Mouse (Mus musculus) lung, embryonic 14.5 days (tissue): ENCODE measurements around the gene Fgfr2. TPM values are rescaled to one million over a fixed set of nuclear protein-coding genes. Genes with fewer than 3 reads are reported as not detected.
A peak's percentile ranks its signal among the peaks of the same experiment; 100 is the strongest.

Experiments used
- ATAC-seq: fragments of 200-750 bp; cut with Nextera tagmentation; 2 replicates; pipeline ENCODE4 v1.8.0; 2017; ENCODE audit warnings: mild to moderate bottlenecking, moderate TSS enrichment, moderate library complexity; ENCODE audit not compliant: insufficient read depth
- DNase-seq: peaks from one replicate; pipeline ENCODE4 v3.0.0-alpha.2; 2015
- H3K27ac ChIP-seq: fragments of 300-500 bp; sonication (generic); 2 replicates; pipeline ENCODE4 v1.5.1; 2014; ENCODE audit warnings: low read depth, mild to moderate bottlenecking, moderate library complexity
- H3K27me3 ChIP-seq: fragments of 300-500 bp; sonication (generic); 2 replicates; pipeline ENCODE4 v1.6.1; 2014; ENCODE audit warnings: low read length, control low read depth; ENCODE audit not compliant: insufficient read depth
- H3K36me3 ChIP-seq: fragments of 300-500 bp; sonication (generic); 2 replicates; pipeline ENCODE4 v1.6.1; 2014; ENCODE audit warnings: control low read depth; ENCODE audit not compliant: insufficient read depth
- H3K4me1 ChIP-seq: fragments of 300-500 bp; sonication (generic); 2 replicates; pipeline ENCODE4 v1.6.1; 2014; ENCODE audit warnings: antibody characterized with exemption, control low read depth; ENCODE audit not compliant: insufficient read depth
- H3K4me2 ChIP-seq: fragments of 300-500 bp; sonication (generic); 2 replicates; pipeline ENCODE4 v1.6.1; 2014; ENCODE audit warnings: mild to moderate bottlenecking
- H3K4me3 ChIP-seq: fragments of 300-500 bp; sonication (generic); 2 replicates; pipeline ENCODE4 v1.5.1; 2014; ENCODE audit warnings: low read depth, low read length
- H3K9ac ChIP-seq: fragments of 300-500 bp; sonication (generic); 2 replicates; pipeline ENCODE4 v1.6.1; 2014
- H3K9me3 ChIP-seq: fragments of 300-500 bp; sonication (generic); 2 replicates; pipeline ENCODE4 v1.6.1; 2016; ENCODE audit warnings: low read depth, low read length, control low read depth
- CTCF ChIP-seq: IDR thresholded peaks from 2 replicates; pipeline ENCODE4 v1.5.1; 2016; ENCODE audit warnings: antibody characterized with exemption, low read depth
- WGBS: fragments of 180-500 bp; shearing (Covaris S2); extraction: QIAGEN DNeasy Blood & Tissue Kit; methylation state at CpG from one replicate; pipeline ENCODE4 v1.1.7; 2014; 5-methylcytosine and 5-hydroxymethylcytosine counted together
- polyA plus RNA-seq: library from polyadenylated mRNA; unstranded; fragments of >200 nt; fragmentation: Nextera tagmentation; extraction: Ambion mirVana; gene quantifications from 2 replicates; pipeline ENCODE4 v1.2.1, GENCODE M21; 2014

Fgfr2 gene
- polyA plus RNA-seq, 1 experiment from 2014 or later, result 179 TPM

DNA sequence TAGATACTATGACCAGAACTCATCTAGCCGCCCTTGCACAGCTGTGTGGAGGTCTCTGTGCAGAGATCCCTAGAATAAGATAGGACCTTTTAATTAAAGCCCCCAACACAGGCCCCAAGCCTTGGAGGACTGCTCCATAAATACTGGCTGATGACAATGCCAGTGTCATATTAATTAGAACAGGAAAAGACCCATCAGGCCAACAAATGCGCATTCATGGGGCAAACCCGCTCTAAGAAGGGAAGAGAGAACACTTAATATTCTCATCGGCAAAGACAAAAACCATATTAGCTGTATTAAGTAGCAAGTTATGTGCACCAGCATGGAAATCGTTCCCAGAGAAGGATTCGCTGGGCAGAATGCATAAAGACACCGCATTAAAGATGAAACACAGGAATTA, 1521.0 kb downstream of the Fgfr2 start:
- no peak overlapping the region for H3K4me2 ChIP-seq
- no peak for ATAC-seq
- H3K9me3 ChIP-seq, result no peaks in the 10 kb centered on the region
- no peak for TF ChIP-seq CTCF
- DNase-seq, result no peak
- no peaks in the 10 kb centered on the region for H3K36me3 ChIP-seq
- H3K27me3 ChIP-seq, result no peaks in the 10 kb centered on the region
- no peak overlapping the region for H3K27ac ChIP-seq
- H3K4me3 ChIP-seq, result no peak overlapping the region
- WGBS, result 77% methylated on average over 7 of the region's 7 CpGs
- no peak overlapping the region for H3K9ac ChIP-seq
- H3K4me1 ChIP-seq, result peaks cover 6% of the 10 kb centered on the region; the same call in 1 of the 2 replicates

- WGBS, result 5% methylated on average over 5 of the region's 5 CpGs
- Histone ChIP-seq H3K27ac (no peak overlapping the region), H3K27me3 (no peaks in the 10 kb centered on the region), H3K9me3 (no peaks in the 10 kb centered on the region), H3K36me3 (no peaks in the 10 kb centered on the region), H3K4me2 (0 out of 2 replicates have a peak overlapping the region, but pooled peaks have one; percentile 20), H3K4me1 (peaks cover 6% of the 10 kb centered on the region; the same call in 1 of the 2 replicates), H3K9ac (no peak overlapping the region; the same call in 1 of the 2 replicates), H3K4me3 (no peak overlapping the region)
- TF ChIP-seq CTCF, result peak; percentile 54
- no peak for ATAC-seq
- peak; percentile 68 for DNase-seq
These were observed 1524.7 kb downstream of the Fgfr2 start for GRCm38 (mm10) chr7:131598483-131598824.

DNA sequence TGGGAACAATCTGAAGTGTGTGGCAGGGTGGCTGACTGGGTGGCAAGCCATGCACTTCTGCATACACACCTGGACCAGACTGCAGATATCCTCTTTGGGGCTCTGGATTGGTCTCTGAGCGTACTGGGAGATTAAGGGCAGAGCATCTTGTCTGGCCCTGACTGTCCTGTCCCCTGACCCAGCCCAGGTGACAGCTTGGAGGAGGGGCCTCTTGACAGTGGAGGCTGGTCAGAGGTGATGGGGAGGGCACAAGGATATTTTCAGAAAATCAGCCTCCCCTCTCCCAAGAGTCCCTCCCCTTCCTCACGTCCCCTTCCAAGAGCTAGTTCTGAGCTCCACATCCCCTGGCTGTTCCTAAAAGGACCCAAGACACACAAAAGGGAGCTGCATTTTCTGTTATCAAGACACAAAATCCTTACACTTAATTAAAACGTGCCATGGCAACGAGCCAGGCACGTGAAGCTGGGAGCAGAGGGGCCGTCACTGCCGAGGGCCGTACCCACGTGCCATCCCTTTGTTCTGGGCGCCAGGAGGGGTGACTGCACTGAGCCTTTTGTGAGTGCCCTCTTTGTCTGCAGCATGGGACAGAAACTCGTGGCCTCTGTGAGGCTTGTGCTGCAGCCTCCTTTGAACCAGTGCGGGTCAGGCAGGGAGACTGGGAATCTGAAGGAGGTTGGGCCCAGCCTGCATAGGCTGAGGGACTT, 1525.2 kb downstream of the Fgfr2 start:
- peak; percentile 62; the same call in 1 of the 2 replicates for ATAC-seq
- H3K27ac ChIP-seq, result no peak overlapping the region
- WGBS, result 12% methylated on average over 12 of the region's 12 CpGs
- H3K4me2 ChIP-seq, result 0 out of 2 replicates have a peak overlapping the region, but pooled peaks have one; percentile 20
- no peak overlapping the region for H3K4me3 ChIP-seq
- no peak for TF ChIP-seq CTCF
- no peak overlapping the region; the same call in 1 of the 2 replicates for H3K9ac ChIP-seq
- no peaks in the 10 kb centered on the region for H3K27me3 ChIP-seq
- peaks cover 6% of the 10 kb centered on the region; the same call in 1 of the 2 replicates for H3K4me1 ChIP-seq
- H3K9me3 ChIP-seq, result no peaks in the 10 kb centered on the region
- no peaks in the 10 kb centered on the region for H3K36me3 ChIP-seq
- DNase-seq, result peak; percentile 34

GRCm38 (mm10) chr7:131585551-131585950, 1537.6 kb downstream of the Fgfr2 start:
- no peak for TF ChIP-seq CTCF
- WGBS, result 89% methylated on average over 5 of the region's 5 CpGs
- no peaks in the 10 kb centered on the region for H3K9me3 ChIP-seq
- H3K4me3 ChIP-seq, result no peak overlapping the region
- no peak overlapping the region for H3K27ac ChIP-seq
- no peak overlapping the region for H3K9ac ChIP-seq
- no peaks in the 10 kb centered on the region for H3K4me1 ChIP-seq
- ATAC-seq (no peak), DNase-seq (no peak)
- no peaks in the 10 kb centered on the region for H3K36me3 ChIP-seq
- no peaks in the 10 kb centered on the region for H3K27me3 ChIP-seq
- no peak overlapping the region for H3K4me2 ChIP-seq

DNA sequence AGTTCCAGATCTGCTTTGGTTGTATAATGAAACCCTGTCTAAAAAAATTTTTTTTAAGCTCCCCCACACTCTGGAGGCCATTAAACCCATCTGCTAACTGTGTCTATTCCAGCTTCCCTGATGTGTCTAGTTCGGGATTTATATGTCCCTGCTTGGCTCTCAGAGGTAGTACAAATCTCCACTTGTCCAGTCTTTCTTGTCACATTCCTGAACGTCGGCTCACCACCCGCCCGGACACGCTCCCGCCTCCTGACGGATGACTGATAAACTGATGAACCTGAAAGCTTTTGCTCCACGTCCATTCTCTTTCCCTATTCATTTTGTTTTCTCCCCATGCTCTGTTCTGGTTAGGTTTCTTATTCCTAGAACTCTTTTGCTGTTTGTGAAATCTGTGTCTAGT, 1541.0 kb downstream of the Fgfr2 start:
- 17% methylated on average over 9 of the region's 9 CpGs for WGBS
- H3K27ac ChIP-seq, result no peak overlapping the region
- no peak overlapping the region for H3K9ac ChIP-seq
- H3K27me3 ChIP-seq, result no peaks in the 10 kb centered on the region
- H3K36me3 ChIP-seq, result no peaks in the 10 kb centered on the region
- H3K4me2 ChIP-seq, result no peak overlapping the region
- H3K4me1 ChIP-seq, result no peaks in the 10 kb centered on the region
- H3K9me3 ChIP-seq, result no peaks in the 10 kb centered on the region
- no peak overlapping the region for H3K4me3 ChIP-seq
- DNase-seq (no peak), ATAC-seq (no peak)
- TF ChIP-seq CTCF, result no peak

DNA sequence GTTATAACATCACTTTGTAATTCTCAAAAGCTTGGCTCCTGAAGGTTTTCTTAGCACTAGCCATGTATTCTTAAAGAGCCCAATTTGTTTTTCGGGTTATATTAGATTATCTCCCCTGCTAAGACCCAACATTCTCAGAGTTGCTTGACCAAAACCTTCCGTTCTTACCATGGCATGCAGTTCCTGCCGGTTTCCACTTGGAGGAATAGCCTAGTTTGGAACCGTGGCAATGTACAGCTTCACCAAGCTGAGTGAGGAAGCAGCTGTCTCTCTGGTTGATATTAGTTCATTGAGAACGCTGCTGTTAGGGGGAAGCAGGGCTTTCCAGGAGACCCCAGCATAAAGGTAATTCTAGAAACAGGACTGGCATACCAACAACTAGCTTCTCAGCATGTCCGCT, 1547.9 kb downstream of the Fgfr2 start:
- no peaks in the 10 kb centered on the region for H3K27me3 ChIP-seq
- H3K36me3 ChIP-seq, result peaks cover 41% of the 10 kb centered on the region
- 71% methylated on average over 6 of the region's 6 CpGs for WGBS
- no peak overlapping the region for H3K9ac ChIP-seq
- ATAC-seq, result no peak
- H3K9me3 ChIP-seq, result no peaks in the 10 kb centered on the region
- no peaks in the 10 kb centered on the region for H3K4me1 ChIP-seq
- no peak for TF ChIP-seq CTCF
- H3K4me3 ChIP-seq, result no peak overlapping the region
- no peak overlapping the region for H3K4me2 ChIP-seq
- DNase-seq, result no peak
- H3K27ac ChIP-seq, result no peak overlapping the region

DNA sequence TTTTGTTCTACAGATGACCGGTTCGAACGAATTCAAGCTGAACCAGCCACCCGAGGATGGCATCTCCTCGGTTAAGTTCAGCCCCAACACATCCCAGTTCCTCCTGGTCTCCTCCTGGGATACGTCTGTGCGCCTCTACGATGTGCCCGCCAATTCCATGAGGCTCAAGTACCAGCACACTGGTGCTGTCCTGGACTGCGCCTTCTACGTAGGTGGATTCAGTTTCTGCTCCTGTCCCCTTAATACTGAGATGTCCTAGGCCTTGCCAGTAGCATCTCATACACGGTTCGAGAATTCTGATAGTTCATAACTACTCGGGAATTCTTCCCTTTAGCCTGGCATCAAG, 1562.5 kb downstream of the Fgfr2 start:
- no peaks in the 10 kb centered on the region for H3K9me3 ChIP-seq
- TF ChIP-seq CTCF, result no peak
- peak overlapping the region; percentile 88 for H3K27ac ChIP-seq
- H3K4me1 ChIP-seq, result peaks cover 3% of the 10 kb centered on the region; the same call in 1 of the 2 replicates
- ATAC-seq (peak; percentile 67), DNase-seq (no peak)
- H3K4me3 ChIP-seq, result peak overlapping the region; percentile 71
- H3K36me3 ChIP-seq, result peaks cover 41% of the 10 kb centered on the region
- peaks cover 34% of the 10 kb centered on the region for H3K27me3 ChIP-seq
- peak overlapping the region; percentile 85 for H3K4me2 ChIP-seq
- under 1% methylated on average over 14 of the region's 14 CpGs for WGBS
- peak overlapping the region; percentile 74 for H3K9ac ChIP-seq
